Mouse (Mus musculus): ENCODE measurements at regions not wholly inside any gene's neighbourhood (a gene's known extent, or its start where the extent isn't known, plus 50 kb on each side); places are given as distances from the start of the nearest gene placed in this dataset.

DNA sequence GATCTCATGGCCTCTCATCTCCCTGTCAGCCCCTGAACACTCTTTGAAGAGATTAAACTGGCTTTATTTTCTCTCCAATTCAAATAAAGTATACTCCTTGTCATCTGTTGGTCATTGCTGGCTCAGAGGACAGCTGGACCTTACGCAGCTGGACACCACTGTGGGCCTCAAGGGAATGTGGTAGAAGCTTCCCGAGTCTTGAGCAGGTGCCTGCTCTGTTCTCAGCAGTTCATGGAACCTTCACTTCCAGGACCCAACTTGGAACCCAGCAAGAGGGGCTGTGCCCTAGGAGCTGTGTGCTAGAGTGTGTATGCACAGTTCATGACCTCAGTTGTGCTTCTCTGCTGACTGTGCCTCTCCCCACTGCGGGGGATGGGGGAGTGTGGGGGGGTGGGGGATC lies 185.2 kb upstream of the Sall1 start:
- TF ChIP-seq CTCF (IDR thresholded peaks at IDR 0.05) (no peak), POLR2A (IDR thresholded peaks at IDR 0.05; ENCODE audit: insufficient read depth, low read depth, low read length) (no peak)
